12 mouse cellular contexts compared by ENCODE assay signal in the genomic region with DNA sequence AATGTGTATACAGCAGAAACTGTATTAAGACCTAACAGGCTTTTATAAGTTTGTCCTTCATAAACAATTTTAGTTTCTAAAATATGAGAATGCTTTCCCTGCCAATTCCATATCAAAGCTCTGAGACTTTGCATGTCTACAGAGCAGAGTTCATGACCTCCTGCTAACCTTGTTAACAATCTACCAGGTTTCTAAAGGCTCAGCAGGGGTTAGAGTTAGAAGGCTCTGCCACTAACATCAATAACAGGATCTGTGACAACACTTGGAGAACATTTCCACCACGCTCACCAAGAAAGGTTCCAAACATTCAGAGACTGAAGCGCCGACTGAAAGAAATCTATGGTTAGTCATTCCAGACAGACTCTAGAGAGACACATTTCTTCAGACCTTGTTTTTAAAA. TPM values are rescaled to one million over a fixed set of nuclear protein-coding genes. Genes with fewer than 3 reads are reported as not detected.
"Had no signal": no experiment of that assay in that cellular context is flagged by ENCODE, and none has a peak within 500 bp of the region (broad histone marks: within the 10 kb centered on the region; RNA-seq: fewer than 3 reads in every experiment).

No protein-coding gene starts in this region.

- H3K9ac ChIP-seq: kidney, embryonic 15.5 days; limb, embryonic 15.5 days; liver, embryonic 12.5 days; lung, embryonic 15.5 days; midbrain, embryonic 12.5 days; stomach, embryonic 15.5 days had no signal

- H3K4me1 ChIP-seq: limb, embryonic 15.5 days; stomach, embryonic 15.5 days had no signal

- H3K27ac ChIP-seq: kidney, embryonic 15.5 days; limb, embryonic 15.5 days; liver, embryonic 12.5 days; lung, embryonic 15.5 days; midbrain, embryonic 12.5 days; stomach, embryonic 15.5 days had no signal

- H3K9me3 ChIP-seq: kidney, embryonic 15.5 days; limb, embryonic 15.5 days; liver, embryonic 12.5 days; lung, embryonic 15.5 days; midbrain, embryonic 12.5 days; stomach, embryonic 15.5 days had no signal

- H3K4me2 ChIP-seq: kidney, embryonic 15.5 days; limb, embryonic 15.5 days; liver, embryonic 12.5 days; lung, embryonic 15.5 days; midbrain, embryonic 12.5 days had no signal

- ATAC-seq: liver, embryonic 12.5 days; midbrain, embryonic 16.5 days had no signal

- H3K27me3 ChIP-seq: kidney, embryonic 15.5 days; limb, embryonic 15.5 days had no signal

- H3K36me3 ChIP-seq: kidney, embryonic 15.5 days; limb, embryonic 15.5 days; liver, embryonic 12.5 days; lung, embryonic 15.5 days; midbrain, embryonic 12.5 days; stomach, embryonic 15.5 days had no signal

- DNase-seq: kidney, postnatal 14 days; lung, postnatal 14 days; right cerebral cortex, postnatal 14 days; thymus, adult 2 months; thymus, postnatal 25 days had no signal

- H3K4me3 ChIP-seq: kidney, embryonic 15.5 days; limb, embryonic 15.5 days; liver, embryonic 12.5 days; lung, embryonic 15.5 days; midbrain, embryonic 12.5 days; stomach, embryonic 15.5 days had no signal

RNA-seq across cellular contexts. Expression of gene Hoxa1, which starts 51.9 kb away (rescaled TPM):
- polyA plus RNA-seq: midbrain, embryonic 16.5 days had no signal
